Mouse (Mus musculus): ENCODE data around the gene Hoxa4. TPM values are rescaled to one million over a fixed set of nuclear protein-coding genes. Genes with fewer than 3 reads are reported as not detected.

Gene Hoxa4
- total RNA-seq, 2 experiments from 2014 or later = 7.5 to 8.5 TPM

- DNase-seq = no peak
These were observed 25.8 kb downstream of the Hoxa4 start for GRCm38 (mm10) chr6:52165441-52166370.

- no peak for DNase-seq
These were observed 26.7 kb downstream of the Hoxa4 start, which contains the start of gene Hoxa2 for GRCm38 (mm10) chr6:52164626-52165440. Gene Hoxa2, minus strand, starts transcription at chr6:52164831.

- no peak for DNase-seq
These were observed 27.4 kb downstream of the Hoxa4 start for GRCm38 (mm10) chr6:52164051-52164625.

- DNase-seq = no peak
These were observed 28.1 kb downstream of the Hoxa4 start for GRCm38 (mm10) chr6:52163366-52164031.

- no peak for DNase-seq
These were observed 28.8 kb downstream of the Hoxa4 start for GRCm38 (mm10) chr6:52162611-52163365.

GRCm38 (mm10) chr6:52162093-52162380, 29.5 kb downstream of the Hoxa4 start:
- DNase-seq = no peak

GRCm38 (mm10) chr6:52161336-52162092, 30.0 kb downstream of the Hoxa4 start:
- DNase-seq = no peak

- DNase-seq = no peak
These were observed 30.8 kb downstream of the Hoxa4 start for GRCm38 (mm10) chr6:52160511-52161335.

- DNase-seq = no peak
These were observed 31.6 kb downstream of the Hoxa4 start for GRCm38 (mm10) chr6:52159979-52160378.

GRCm38 (mm10) chr6:52159164-52159761, 32.3 kb downstream of the Hoxa4 start:
- no peak for DNase-seq

- peak; percentile 67 for DNase-seq
These were observed 33.1 kb downstream of the Hoxa4 start, which contains the start of gene Hoxa1 for GRCm38 (mm10) chr6:52158276-52159051. Gene Hoxa1, minus strand, starts transcription at chr6:52158317.

- DNase-seq = no peak
These were observed 33.9 kb downstream of the Hoxa4 start for GRCm38 (mm10) chr6:52157466-52158275.

GRCm38 (mm10) chr6:52156551-52157200, 34.9 kb downstream of the Hoxa4 start:
- no peak for DNase-seq

- no peak for DNase-seq
These were observed 36.1 kb downstream of the Hoxa4 start for GRCm38 (mm10) chr6:52155471-52155870.

GRCm38 (mm10) chr6:52154044-52154443, 37.5 kb downstream of the Hoxa4 start:
- DNase-seq = no peak

GRCm38 (mm10) chr6:52153270-52153669, 38.3 kb downstream of the Hoxa4 start:
- no peak for DNase-seq

Data from gastrocnemius, postnatal 10 days (tissue).